ENCODE assay signal across 27 mouse cellular contexts in genomic region chr13:75514315-75515020, GRCm38 (mm10).
DNase-seq lines count a peak whose midpoint lies in the region; ATAC-seq and TF ChIP-seq lines count a peak whose summit lies in the region.
"Had no signal": no experiment of that assay in that cellular context is flagged by ENCODE, and none has a peak within 500 bp of the region (broad histone marks: within the 10 kb centered on the region; RNA-seq: fewer than 3 reads in every experiment).

No protein-coding gene starts in this region.

- H3K27ac ChIP-seq in lung, embryonic 14.5 days (ENCODE audit: low read depth), result peak overlapping the region; percentile 43
- no peak overlapping the region for H3K27ac ChIP-seq in embryonic facial prominence, embryonic 10.5 days (replicated peaks)
- H3K27ac ChIP-seq: forebrain, embryonic 13.5 days; heart, embryonic 15.5 days; kidney, postnatal 0 days; liver, embryonic 12.5 days; midbrain, embryonic 13.5 days; neural tube, embryonic 15.5 days had no signal

- H3K4me1 ChIP-seq in lung, embryonic 14.5 days (ENCODE audit: insufficient read depth), result no peaks in the 10 kb centered on the region
- H3K4me1 ChIP-seq in embryonic facial prominence, embryonic 10.5 days, result no peaks in the 10 kb centered on the region
- H3K4me1 ChIP-seq: forebrain, embryonic 13.5 days; heart, embryonic 15.5 days; liver, embryonic 12.5 days; midbrain, embryonic 13.5 days; neural tube, embryonic 15.5 days had no signal

- no peak overlapping the region for H3K4me3 ChIP-seq in lung, embryonic 14.5 days (ENCODE audit: low read depth, low read length)
- H3K4me3 ChIP-seq in embryonic facial prominence, embryonic 10.5 days, result no peak overlapping the region
- H3K4me3 ChIP-seq: forebrain, embryonic 13.5 days; heart, embryonic 15.5 days; liver, embryonic 12.5 days; midbrain, embryonic 13.5 days; neural tube, embryonic 15.5 days had no signal

- no peaks in the 10 kb centered on the region for H3K9me3 ChIP-seq in lung, embryonic 14.5 days (ENCODE audit: low read depth, low read length)
- H3K9me3 ChIP-seq in embryonic facial prominence, embryonic 10.5 days, result no peaks in the 10 kb centered on the region
- H3K9me3 ChIP-seq: forebrain, embryonic 13.5 days; heart, embryonic 15.5 days; liver, embryonic 12.5 days; midbrain, embryonic 13.5 days; neural tube, embryonic 15.5 days had no signal

- no peak for TF ChIP-seq CTCF in lung, embryonic 14.5 days (IDR thresholded peaks at IDR 0.05; ENCODE audit: low read depth)

- H3K9ac ChIP-seq in lung, embryonic 14.5 days, result no peak overlapping the region
- H3K9ac ChIP-seq: forebrain, embryonic 13.5 days; heart, embryonic 15.5 days; liver, embryonic 12.5 days; liver, postnatal 0 days; midbrain, embryonic 13.5 days; neural tube, embryonic 15.5 days had no signal

- 21% methylated on average over 1 of the region's 1 CpGs for WGBS in lung, embryonic 14.5 days
- 45% methylated on average over 1 of the region's 1 CpGs for WGBS in embryonic facial prominence, embryonic 10.5 days

- H3K27me3 ChIP-seq in lung, embryonic 14.5 days (ENCODE audit: insufficient read depth, low read length), result no peaks in the 10 kb centered on the region
- no peaks in the 10 kb centered on the region for H3K27me3 ChIP-seq in embryonic facial prominence, embryonic 10.5 days (replicated peaks; ENCODE audit: low read depth, poor library complexity, severe bottlenecking)
- H3K27me3 ChIP-seq: forebrain, embryonic 13.5 days; heart, embryonic 15.5 days; liver, embryonic 12.5 days; midbrain, embryonic 13.5 days; neural tube, embryonic 15.5 days had no signal

- H3K36me3 ChIP-seq in lung, embryonic 14.5 days (ENCODE audit: insufficient read depth), result no peaks in the 10 kb centered on the region
- no peaks in the 10 kb centered on the region for H3K36me3 ChIP-seq in embryonic facial prominence, embryonic 10.5 days (replicated peaks)
- H3K36me3 ChIP-seq: heart, embryonic 15.5 days; liver, embryonic 12.5 days; midbrain, embryonic 13.5 days; neural tube, embryonic 15.5 days had no signal

- ATAC-seq in lung, embryonic 14.5 days (ENCODE audit: insufficient read depth), result peak; percentile 58
- ATAC-seq in cerebellum, adult (ENCODE audit: insufficient number of reproducible peaks, low FRiP score, low TSS enrichment), result no peak
- ATAC-seq: CD4-positive, CD25-positive, alpha-beta regulatory T cell, adult 4 months; forebrain, embryonic 13.5 days; hindbrain, embryonic 16.5 days; liver, embryonic 12.5 days; liver, postnatal 0 days; midbrain, embryonic 13.5 days had no signal

- DNase-seq in ZHBTc4 (ENCODE audit: low read depth, low spot score), result peak; percentile 61
- DNase-seq in lung, embryonic 14.5 days, result peak; percentile 22
- DNase-seq in lung, postnatal 14 days, result peak; percentile 35
- no peak for DNase-seq in embryonic facial prominence, embryonic 10.5 days (ENCODE audit: low spot score)
- DNase-seq in adrenal gland, postnatal 14 days, result no peak
- no peak for DNase-seq in embryo, embryonic 10.5 days (ENCODE audit: low spot score)
- DNase-seq: adrenal gland, postnatal 10 days; cerebellum, adult 18-20 months; cerebellum, postnatal 10 days; gastrocnemius, postnatal 14 days; kidney, adult 18-20 months; kidney, postnatal 4 days; left cerebral cortex, postnatal 4 days; liver, postnatal 0 days; retina, postnatal 1 day; right cerebral cortex, postnatal 25 days; thymus, adult 2 months; thymus, postnatal 4 days had no signal

- no peak overlapping the region for H3K4me2 ChIP-seq in lung, embryonic 14.5 days
- H3K4me2 ChIP-seq: forebrain, embryonic 13.5 days; heart, embryonic 15.5 days; liver, embryonic 12.5 days; midbrain, embryonic 13.5 days; neural tube, embryonic 15.5 days had no signal

Comparison
In these comparisons a context has a peak if more than half of its experiments do, and no peak if none do; other contexts are left out.
1. DNase-seq: peak in ZHBTc4 (single experiment), lung, embryonic 14.5 days (single experiment) and lung, postnatal 14 days (single experiment); none in embryonic facial prominence, embryonic 10.5 days (single experiment), adrenal gland, postnatal 14 days (single experiment) and embryo, embryonic 10.5 days (single experiment).